Mouse (Mus musculus) mouse embryonic stem cell (cell line): ENCODE results near the gene Tnni3.

Experiments
- in situ Hi-C, 2 experiments: fragments of 300-500 bp; cut with MboI; formaldehyde crosslinking; loops; 1 replicate in 1 of 2; 3 replicates in 1 of 2; pipeline ENCODE4 v1.14.3; 2019 to 2020; ENCODE audit warnings: low sequenced_read_pairs in 2 of 2, low pct_unique_long_range_greater_than_20kb in 1 of 2, mixed read lengths in 1 of 2; ENCODE audit not compliant: unreplicated experiment in 1 of 2

The Tnni3 gene

GRCm38 (mm10) chr7:4470275-4471178 is 53.5 kb downstream of the Tnni3 start:
- in situ Hi-C loops = no loop called here
